Mouse (Mus musculus) heart, postnatal 10 days (tissue): ENCODE measurements at regions not wholly inside any gene's neighbourhood (a gene's known extent, or its start where the extent isn't known, plus 50 kb on each side); places are given as distances from the start of the nearest gene placed in this dataset.
"Not testable (repeated sequence)": the region's sequence is repeated elsewhere in the genome, so short reads cannot be mapped to it uniquely, and the experiment has no call there.

ENCODE experiments used
- DNase-seq, 2 experiments: peaks; one replicate each; pipeline ENCODE4 v3.0.0; 2021
- intact Hi-C: fragments of 180-260 bp; cut with DNase I; formaldehyde crosslinking; loops from one replicate; pipeline ENCODE4 v1.15.1; 2025

GRCm38 (mm10) chr3:21911071-21911470 lies 165.4 kb upstream of the Tbl1xr1 start:
- intact Hi-C loops = no loop called here
- DNase-seq = no peak

- intact Hi-C loops = no loop called here
- no peak for DNase-seq
Observed at GRCm38 (mm10) chr3:21917228-21917910, 159.1 kb upstream of the Tbl1xr1 start.

- intact Hi-C loops = no loop called here
- no peak for DNase-seq
Observed at GRCm38 (mm10) chr3:21918431-21918830, 158.0 kb upstream of the Tbl1xr1 start.

GRCm38 (mm10) chr3:21919931-21920330 lies 156.5 kb upstream of the Tbl1xr1 start:
- intact Hi-C loops = no loop called here
- DNase-seq = no peak

GRCm38 (mm10) chr3:21931951-21932350 lies 144.5 kb upstream of the Tbl1xr1 start:
- intact Hi-C loops = no loop called here
- DNase-seq = no peak

GRCm38 (mm10) chr3:21932696-21933095 lies 143.8 kb upstream of the Tbl1xr1 start:
- intact Hi-C loops, DNase-seq: not testable (repeated sequence)

GRCm38 (mm10) chr3:21934731-21935271 lies 141.7 kb upstream of the Tbl1xr1 start:
- intact Hi-C loops = loop anchor here (5.0 kb wide), 5 partner anchors 72 to 1278 kb away; no protein-coding TSS in a partner anchor
- DNase-seq = peak; percentile 35 to 45

- intact Hi-C loops = loop anchor here (1.0 to 5.0 kb wide), 6 partner anchors 72 to 1278 kb away; partner anchors contain the start of gene Tbl1xr1
- DNase-seq = peak; percentile 96
Observed at GRCm38 (mm10) chr3:21935571-21936261, 140.7 kb upstream of the Tbl1xr1 start.

GRCm38 (mm10) chr3:21936262-21936603 lies 140.2 kb upstream of the Tbl1xr1 start:
- no peak for DNase-seq
- intact Hi-C loops = loop anchor here (1.0 to 5.0 kb wide), 6 partner anchors 71 to 1279 kb away; partner anchors contain the start of gene Tbl1xr1

- intact Hi-C loops = loop anchor here (1.0 to 5.0 kb wide), 6 partner anchors 71 to 1279 kb away; partner anchors contain the start of gene Tbl1xr1
Observed at GRCm38 (mm10) chr3:21936616-21937015, 139.8 kb upstream of the Tbl1xr1 start.

GRCm38 (mm10) chr3:21937281-21938035 lies 139.0 kb upstream of the Tbl1xr1 start:
- intact Hi-C loops = loop anchor here (5.0 kb wide), 5 partner anchors 70 to 1280 kb away; no protein-coding TSS in a partner anchor
- no peak for DNase-seq

More at GRCm38 (mm10) chr3:21936616-21937015, 139.8 kb upstream of the Tbl1xr1 start:
- DNase-seq = no peak

- DNase-seq = peak; percentile 36 to 49
- intact Hi-C loops = loop anchor here (5.0 kb wide), 5 partner anchors 69 to 1281 kb away; no protein-coding TSS in a partner anchor
Observed at GRCm38 (mm10) chr3:21938071-21938848, 138.2 kb upstream of the Tbl1xr1 start.

- no peak for DNase-seq
- intact Hi-C loops = loop anchor here (5.0 kb wide), 5 partner anchors 68 to 1282 kb away; no protein-coding TSS in a partner anchor
Observed at GRCm38 (mm10) chr3:21939738-21940137, 136.7 kb upstream of the Tbl1xr1 start.

- DNase-seq = no peak
- intact Hi-C loops = no loop called here
Observed at GRCm38 (mm10) chr3:21941596-21941995, 134.9 kb upstream of the Tbl1xr1 start.

- DNase-seq = no peak
- intact Hi-C loops = loop anchor here (2.0 kb wide), 1 partner anchor 202 kb away; no protein-coding TSS in a partner anchor
Observed at GRCm38 (mm10) chr3:21942912-21943311, 133.5 kb upstream of the Tbl1xr1 start.

- intact Hi-C loops = no loop called here
- DNase-seq = no peak
Observed at GRCm38 (mm10) chr3:21945775-21946174, 130.7 kb upstream of the Tbl1xr1 start.

GRCm38 (mm10) chr3:21947320-21948073 lies 129.0 kb upstream of the Tbl1xr1 start:
- intact Hi-C loops = no loop called here
- no peak for DNase-seq

- intact Hi-C loops = no loop called here
- DNase-seq = no peak
Observed at GRCm38 (mm10) chr3:21948074-21948659, 128.3 kb upstream of the Tbl1xr1 start.

GRCm38 (mm10) chr3:21949459-21949858 lies 127.0 kb upstream of the Tbl1xr1 start:
- no peak for DNase-seq
- intact Hi-C loops = no loop called here
